Mouse (Mus musculus) layer of hippocampus, adult 18-20 months (tissue): ENCODE measurements at regions not wholly inside any gene's neighbourhood (a gene's known extent, or its start where the extent isn't known, plus 50 kb on each side); places are given as distances from the start of the nearest gene placed in this dataset.
"Not testable (repeated sequence)": the region's sequence is repeated elsewhere in the genome, so short reads cannot be mapped to it uniquely, and the experiment has no call there.

Experiments used
- DNase-seq, 2 experiments: peaks; one replicate each; pipeline ENCODE4 v3.0.0; 2022; ENCODE audit warnings: low spot score in 2 of 2

- no peak for DNase-seq
Observed at GRCm38 (mm10) chr6:31129987-31130386, 171.1 kb upstream of the Klf14 start.

- no peak for DNase-seq
Observed at GRCm38 (mm10) chr6:31130522-31130921, 171.6 kb upstream of the Klf14 start.

DNA sequence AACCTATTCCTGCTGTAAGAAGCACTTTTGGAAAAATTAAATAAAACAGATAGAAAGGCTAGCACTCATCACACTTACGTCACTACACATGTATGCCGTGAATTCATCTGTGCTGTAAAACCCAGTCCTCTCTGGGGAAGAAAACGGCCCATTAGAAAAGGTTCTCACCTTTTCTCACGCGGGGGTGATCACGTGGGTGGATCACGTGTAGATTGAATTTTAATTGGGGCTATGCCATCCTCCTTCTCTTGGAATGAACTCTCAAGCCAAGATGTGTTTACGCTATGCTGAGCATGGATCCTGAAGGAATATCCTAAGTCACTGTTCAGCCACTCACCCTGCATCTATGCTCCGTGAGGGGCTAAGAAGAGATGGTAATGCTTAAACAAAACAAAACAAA, 172.8 kb upstream of the Klf14 start:
- DNase-seq: no peak

GRCm38 (mm10) chr6:31132396-31133190, 173.7 kb upstream of the Klf14 start:
- no peak for DNase-seq

DNA sequence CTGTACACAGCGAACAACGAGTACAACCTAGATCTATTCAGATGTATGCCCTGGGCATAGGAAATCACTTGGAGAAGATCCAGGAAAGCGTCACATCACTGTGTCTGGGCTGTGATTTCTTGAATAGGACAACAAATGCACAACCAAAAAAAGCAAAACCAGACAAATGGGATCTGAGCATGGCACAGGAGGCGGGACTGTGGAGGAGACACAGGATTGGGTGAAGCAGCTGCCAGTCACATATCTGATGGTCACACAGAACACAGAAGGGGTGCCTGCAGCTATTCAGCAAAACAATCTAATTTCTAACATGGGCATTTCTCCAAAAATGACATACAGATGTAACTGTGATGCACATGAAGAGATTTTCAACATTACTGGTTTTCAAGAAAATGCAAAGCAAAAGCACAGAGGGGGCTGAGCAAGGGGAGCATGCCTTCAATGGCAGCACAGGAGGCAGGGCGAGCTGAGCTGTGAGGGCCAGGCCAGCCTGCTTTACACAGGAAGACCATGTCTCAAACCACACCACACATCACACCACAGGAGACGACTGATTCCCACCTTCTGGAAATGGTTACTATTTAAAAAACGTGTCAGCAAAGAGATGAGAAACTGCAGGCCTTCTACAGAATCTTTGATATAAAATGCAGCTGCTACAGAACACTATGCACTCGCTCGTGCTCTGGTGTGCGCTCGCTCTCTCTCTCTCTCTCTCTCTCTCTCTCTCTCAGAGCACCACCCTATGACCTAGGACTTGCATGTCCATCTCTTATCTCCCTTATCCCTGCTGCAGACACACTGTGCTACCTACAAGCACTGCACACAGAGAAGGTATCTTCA, 175.2 kb upstream of the Klf14 start:
- DNase-seq: peak in 1 of 2 experiments; percentile 87

DNA sequence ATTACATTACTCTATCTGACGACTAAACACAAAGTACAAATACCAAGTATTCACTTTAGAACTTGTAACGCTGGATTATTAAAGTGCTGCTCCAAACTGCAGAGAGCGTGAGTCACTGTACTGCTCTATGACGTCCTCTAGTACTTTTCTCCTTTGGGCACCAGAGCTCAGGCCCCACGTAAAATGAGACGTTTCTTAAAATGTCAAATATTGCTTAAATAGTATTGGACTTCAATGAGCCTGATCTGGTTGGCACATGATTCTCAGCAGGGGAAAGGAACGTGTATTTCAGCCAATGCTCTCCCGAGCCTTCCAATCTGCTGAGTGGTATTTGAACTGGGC, 175.8 kb upstream of the Klf14 start:
- DNase-seq: no peak

DNA sequence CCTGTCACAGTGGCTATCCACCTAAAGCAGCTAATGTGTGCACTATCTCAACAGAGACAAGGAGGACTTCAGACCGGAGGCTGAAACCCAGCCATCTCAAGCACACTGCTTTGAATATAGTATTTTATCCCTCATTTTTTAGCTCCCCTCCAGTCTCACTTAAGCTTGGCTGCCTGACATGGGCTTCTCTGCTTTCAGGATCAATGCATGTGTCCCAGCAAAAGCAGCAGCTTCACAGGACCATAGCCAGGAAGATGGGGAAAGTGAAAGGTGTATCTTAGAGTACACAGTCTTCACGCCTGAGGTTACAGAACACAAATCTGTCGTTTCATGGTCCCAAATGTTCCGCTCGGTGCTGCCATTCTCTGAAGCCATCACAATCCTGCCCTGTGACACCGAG, 176.7 kb upstream of the Klf14 start:
- no peak for DNase-seq

DNA sequence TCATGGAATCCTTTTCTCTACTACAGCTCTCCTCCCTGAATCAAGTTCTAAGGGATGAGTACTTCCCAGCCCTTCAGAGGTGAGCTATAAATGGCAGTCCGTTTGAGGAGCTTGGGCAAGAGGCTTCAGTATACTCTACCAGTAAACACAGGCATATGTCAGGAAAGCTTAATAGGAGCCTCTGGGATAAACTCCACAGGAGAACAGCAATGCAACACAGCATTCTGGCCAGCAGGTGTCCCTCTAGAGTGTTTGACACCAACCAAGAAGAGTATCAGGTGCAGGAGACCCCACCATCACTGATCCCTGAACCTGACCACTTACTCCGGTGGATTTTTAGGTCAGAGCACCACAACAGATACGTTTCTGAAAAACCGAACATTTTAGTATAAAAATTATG, 178.0 kb upstream of the Klf14 start:
- DNase-seq: peak in 1 of 2 experiments; percentile 77

DNA sequence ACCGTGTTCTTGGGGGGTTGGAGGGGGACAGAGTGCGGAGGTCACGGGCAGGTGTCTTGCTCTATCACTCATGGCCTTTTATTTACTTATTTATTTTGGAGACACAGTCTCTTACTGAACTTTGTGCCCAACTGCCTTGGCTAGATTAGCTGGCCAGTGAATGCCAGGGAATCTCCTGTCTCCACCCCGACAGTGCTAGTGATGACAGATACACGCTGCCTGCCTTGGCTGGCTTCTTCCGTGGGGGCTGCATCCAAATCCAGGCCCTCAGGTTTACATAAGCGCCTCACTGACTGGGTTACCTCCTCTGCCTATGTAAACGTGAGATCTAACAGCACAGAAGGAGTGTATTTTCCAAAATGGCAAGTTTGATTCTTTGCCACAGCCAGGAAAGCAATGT, 178.5 kb upstream of the Klf14 start:
- DNase-seq: no peak

DNA sequence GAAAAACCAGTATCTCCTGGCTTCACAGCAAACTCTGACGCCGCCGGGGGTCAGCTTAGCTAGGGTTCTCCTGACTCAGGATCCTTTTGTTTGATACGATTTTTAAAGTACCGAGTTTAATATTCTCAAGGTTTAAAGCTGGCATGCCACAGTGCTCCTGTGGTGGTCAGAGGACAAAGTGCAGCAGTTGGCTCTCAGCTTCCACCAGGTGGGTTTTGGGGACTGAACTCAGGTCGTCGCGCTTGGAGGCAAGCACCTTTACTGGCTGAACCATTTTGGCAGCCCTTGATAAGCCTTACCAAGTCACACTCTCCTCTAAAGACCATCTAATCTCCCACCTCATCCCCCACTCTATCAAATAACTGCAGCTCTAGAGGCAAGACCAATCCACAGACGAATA, 181.1 kb upstream of the Klf14 start:
- DNase-seq: no peak

GRCm38 (mm10) chr6:31140593-31140992, 181.7 kb upstream of the Klf14 start:
- no peak for DNase-seq

DNA sequence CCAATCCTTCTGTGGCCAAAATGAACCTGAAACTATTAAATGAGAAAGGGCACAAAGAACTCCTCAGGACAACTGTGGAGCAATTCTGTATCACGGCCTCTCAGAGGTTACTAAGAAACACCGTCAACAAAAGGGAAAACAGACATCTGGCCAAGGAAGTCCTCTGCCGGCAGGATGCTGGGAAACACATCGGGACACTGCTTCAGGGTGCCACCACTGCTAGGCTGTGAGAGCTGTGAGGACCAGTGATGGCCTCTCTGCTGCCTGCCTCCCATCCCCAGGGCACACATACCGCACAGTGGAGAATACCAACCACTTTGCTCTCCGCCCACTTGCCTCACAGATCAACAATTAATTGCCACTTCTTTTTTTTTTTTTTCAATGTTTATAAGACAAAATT, 182.6 kb upstream of the Klf14 start:
- no peak for DNase-seq

DNA sequence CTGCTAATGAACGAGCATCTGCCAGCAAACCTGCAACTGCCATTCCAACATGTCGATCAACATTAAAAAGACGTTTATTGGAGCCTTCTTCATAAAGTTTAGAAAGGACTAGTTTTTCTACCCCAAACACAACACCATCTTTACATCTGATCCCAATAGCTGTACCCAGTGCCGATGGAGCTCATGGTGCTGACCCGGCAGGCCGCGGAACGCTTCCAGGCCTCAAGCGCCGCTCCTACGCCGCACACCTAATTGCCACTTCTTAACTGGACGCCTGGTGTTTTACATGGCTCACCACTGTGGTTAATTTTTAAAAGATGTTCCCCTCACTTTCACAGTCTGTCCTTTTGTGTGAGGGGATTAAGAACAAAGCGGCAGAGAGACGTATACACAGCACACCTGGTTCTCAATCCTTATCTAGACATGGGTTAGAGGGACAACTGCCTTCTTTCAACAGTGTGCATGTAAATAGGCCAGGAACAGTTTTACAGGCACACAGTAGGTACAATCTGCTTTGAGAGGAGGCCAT, 183.7 kb upstream of the Klf14 start:
- not testable (repeated sequence) for DNase-seq

- no peak for DNase-seq
Observed at GRCm38 (mm10) chr6:31145687-31146086, 186.8 kb upstream of the Klf14 start.

DNA sequence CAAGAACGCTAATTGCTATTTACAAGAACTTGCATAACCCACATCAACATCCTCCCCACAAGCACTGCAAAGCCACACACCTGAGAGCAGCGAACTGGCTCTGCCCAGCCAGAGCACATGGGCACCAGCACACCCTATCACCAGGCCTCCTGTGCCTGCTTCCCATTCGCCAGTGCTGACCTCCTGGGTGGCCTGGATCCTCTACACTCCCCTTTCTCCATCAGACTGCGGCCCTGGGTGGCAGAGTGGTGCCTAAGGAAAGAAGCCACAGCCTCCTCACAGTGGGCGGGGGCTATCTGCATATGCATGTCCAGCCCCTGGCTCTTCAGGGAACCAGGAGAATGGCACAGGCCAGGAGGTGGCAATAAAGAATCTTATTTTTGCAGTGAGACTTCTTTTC, 187.9 kb upstream of the Klf14 start:
- DNase-seq: no peak

DNA sequence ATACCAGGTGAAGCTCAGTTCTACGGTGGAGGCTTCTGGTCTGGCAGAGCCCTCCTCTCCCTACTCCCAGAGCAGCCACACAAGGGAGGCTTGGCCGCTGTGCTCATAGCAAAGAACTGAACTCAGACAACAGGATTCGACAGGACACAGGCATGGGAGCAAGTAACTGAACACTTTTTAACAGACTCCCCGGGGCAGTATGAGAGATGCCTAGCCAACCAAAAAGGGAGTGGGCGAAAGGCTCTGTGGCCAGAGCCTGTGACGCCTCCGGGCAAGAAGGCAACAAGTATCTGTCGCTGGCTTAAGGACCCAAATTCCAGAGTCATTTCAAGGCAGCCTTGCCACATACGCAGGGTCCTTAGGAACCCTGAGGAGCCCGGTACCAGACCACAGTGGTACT, 188.8 kb upstream of the Klf14 start:
- DNase-seq: no peak

- peak; percentile 62 to 85 for DNase-seq
Observed at GRCm38 (mm10) chr6:31148311-31148856, 189.5 kb upstream of the Klf14 start.

- DNase-seq: no peak
Observed at GRCm38 (mm10) chr6:31149164-31149563, 190.3 kb upstream of the Klf14 start.

DNA sequence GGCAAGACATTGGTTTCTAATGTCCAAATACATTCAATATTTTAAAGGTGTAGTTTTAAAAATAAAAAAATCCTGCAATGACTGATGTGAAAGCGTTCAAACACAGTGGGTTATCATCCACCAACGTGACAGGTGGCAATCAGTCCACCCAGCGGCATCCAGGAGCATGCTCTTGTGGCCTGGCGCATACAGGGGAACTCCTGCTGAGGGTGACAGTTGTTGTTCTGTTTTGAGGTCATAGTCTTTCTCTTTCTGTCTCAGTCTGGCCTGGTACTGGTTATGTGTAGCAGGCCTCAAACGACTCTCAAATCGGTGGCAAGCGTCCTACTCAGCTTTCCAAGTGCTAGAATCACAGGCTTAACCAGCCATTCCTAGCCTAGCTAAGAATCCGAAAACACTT, 191.5 kb upstream of the Klf14 start:
- no peak for DNase-seq

GRCm38 (mm10) chr6:31155857-31156256, 197.0 kb upstream of the Klf14 start:
- peak; percentile 76 to 85 for DNase-seq

GRCm38 (mm10) chr6:31156999-31157398, 198.1 kb upstream of the Klf14 start:
- DNase-seq: no peak

DNA sequence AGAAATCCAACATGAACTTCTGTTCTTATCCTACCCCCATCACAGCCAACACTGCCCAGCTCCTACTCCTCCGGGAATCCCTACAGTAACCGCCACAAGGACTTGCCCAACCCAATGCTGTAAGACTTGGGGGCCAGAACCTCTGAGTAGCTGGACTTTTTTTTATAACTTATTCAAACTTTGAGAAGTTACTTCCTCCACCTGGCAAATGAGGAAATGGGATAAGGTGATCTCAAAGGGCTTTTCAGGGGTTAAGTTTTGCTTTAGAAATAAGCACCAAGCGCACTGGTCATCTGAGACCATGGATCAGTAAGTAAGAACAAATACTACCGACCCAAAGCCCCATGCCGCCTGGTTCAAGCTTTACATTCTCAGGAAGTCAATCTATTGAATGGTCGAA, 198.6 kb upstream of the Klf14 start:
- DNase-seq: no peak
